Mouse (Mus musculus) liver, embryonic 14.5 days (tissue): ENCODE data around the gene Lipm.

Experiments
- CTCF ChIP-seq: IDR thresholded peaks from 2 replicates; pipeline ENCODE4 v1.5.1; 2016; ENCODE audit warnings: antibody characterized with exemption, low read depth, control low read depth
- EP300 ChIP-seq: IDR thresholded peaks from 2 replicates; pipeline ENCODE4 v1.6.1; 2016; ENCODE audit warnings: antibody characterized with exemption, low read depth

DNA sequence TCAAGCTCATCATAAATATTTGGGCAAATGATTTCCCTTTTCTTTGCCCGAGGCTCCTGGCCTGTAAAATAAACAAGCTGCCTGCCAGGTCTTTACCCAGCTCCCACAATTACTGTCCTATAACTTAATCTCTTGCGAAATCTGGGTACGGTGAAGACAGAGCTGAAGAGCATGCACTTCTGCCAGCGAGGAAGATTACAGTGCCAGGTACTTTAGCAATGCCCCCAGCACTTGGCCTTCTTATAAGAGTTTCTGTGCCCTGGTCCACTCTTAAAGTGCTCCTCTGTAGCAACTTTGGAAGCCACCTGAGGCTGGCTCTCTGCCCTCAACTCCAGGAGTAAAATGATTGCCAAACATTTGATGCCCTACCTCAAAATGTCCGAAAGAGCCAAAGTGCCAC, 5.4 kb upstream of the Lipm start:
- TF ChIP-seq CTCF (no peak), EP300 (no peak)
